Mouse (Mus musculus): ENCODE measurements around the gene Itga2b. TPM values are rescaled to one million over a fixed set of nuclear protein-coding genes. Genes with fewer than 3 reads are reported as not detected.
"Not testable (repeated sequence)": the region's sequence is repeated elsewhere in the genome, so short reads cannot be mapped to it uniquely, and the experiment has no call there.

The Itga2b gene
- total RNA-seq, 4 experiments from 2014 or later: 2.2 to 7.8 (median 3.2) TPM

- DNase-seq (ENCODE audit: low spot score in 2 of 2): no peak
These were observed 54.7 kb downstream of the Itga2b start for GRCm38 (mm10) chr11:102415034-102415802.

- no peak for DNase-seq (ENCODE audit: low spot score in 2 of 2)
These were observed 56.9 kb downstream of the Itga2b start for GRCm38 (mm10) chr11:102413059-102413458.

GRCm38 (mm10) chr11:102411704-102412103 is 58.2 kb downstream of the Itga2b start:
- peak; percentile 79 for DNase-seq (ENCODE audit: low spot score in 2 of 2)

DNA sequence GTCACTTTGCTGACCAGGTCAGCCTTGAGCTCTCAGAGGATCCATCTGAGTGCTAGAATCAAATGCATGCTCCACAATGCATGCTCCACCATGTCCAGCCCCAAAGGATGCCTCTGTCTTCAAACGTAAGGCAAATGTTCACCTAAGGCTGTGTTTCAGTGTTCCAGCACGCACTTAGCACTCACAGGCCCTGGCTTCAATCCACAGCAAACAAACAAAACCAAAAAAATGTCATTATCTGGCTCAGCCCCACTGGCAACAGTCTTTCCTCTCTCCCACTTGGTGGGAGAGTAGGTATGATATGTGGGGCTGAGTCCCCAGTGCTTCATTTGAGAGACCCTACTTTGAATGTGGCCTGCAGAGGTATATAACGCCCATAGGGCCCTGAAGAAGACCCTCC is 58.9 kb downstream of the Itga2b start:
- DNase-seq (ENCODE audit: low spot score in 2 of 2): no peak

DNA sequence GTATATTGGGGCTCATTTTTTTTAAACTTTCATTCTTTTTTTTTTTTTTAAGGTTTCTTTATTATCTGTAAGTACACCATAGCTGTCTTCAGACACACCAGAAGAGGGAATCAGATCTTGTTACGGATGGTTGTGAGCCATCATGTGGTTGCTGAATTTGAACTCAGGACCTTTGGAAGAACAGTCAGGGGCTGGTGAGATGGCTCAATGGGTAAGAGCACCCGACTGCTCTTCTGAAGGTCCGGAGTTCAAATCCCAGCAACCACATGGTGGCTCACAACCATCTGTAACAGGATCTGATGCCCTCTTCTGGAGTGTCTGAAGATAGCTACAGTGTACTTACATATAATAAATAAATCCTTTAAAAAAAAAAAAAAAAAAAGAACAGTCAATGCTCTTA is 59.6 kb downstream of the Itga2b start:
- not testable (repeated sequence) for DNase-seq (ENCODE audit: low spot score in 2 of 2)

DNA sequence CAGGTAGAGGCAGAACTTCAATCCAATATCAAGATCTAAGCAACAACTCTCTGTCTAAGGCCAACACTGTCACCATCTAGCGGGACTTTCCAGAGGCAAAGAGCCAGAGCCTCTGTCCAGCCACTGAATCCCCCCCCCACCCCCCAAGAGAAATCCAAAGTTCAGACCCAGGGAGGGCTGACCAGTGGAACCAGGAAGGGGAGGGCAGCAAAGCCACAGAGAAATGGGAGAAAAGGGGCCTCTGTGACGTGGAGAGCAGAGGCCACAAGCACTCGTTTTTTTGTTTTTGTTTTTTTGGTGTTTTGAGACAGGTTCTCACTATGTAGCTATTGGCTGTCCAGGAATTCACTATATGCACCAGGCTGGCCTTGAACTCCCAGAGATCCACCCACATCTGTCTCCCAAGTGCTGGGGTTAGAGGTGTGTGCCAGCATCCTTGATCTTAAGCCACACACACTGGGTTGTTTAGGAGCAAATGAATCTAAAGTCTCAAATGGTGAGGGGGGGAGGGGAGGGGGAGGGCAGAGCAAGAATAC is 60.1 kb downstream of the Itga2b start:
- no peak for DNase-seq (ENCODE audit: low spot score in 2 of 2)

- DNase-seq (ENCODE audit: low spot score in 2 of 2): no peak
These were observed 60.8 kb downstream of the Itga2b start for GRCm38 (mm10) chr11:102408888-102409794.

GRCm38 (mm10) chr11:102408344-102408876 is 61.5 kb downstream of the Itga2b start:
- DNase-seq (ENCODE audit: low spot score in 2 of 2): peak; percentile 93 to 97

DNA sequence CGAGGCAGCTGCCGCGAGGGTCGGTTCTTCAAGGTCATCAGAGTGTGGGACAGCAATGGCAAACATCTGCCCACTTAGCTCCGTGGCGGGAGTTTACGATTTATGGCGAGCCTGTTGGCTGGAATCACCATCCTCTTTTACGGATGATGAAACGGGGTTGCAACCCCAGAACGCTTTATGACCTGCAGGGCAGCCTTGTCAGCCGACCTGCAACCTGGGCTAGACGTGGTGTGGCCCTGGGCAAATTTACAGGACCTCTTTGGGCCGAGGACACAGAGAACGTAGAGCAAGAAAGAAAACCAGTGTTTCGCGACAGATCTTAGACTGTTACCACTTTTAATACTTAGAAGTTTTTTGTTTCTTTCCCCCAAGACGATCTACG is 62.1 kb downstream of the Itga2b start, which contains the start of gene Slc25a39:
Gene Slc25a39 (minus strand): TSS at position 113 of the 382 bp plus-strand sequence.
- DNase-seq (ENCODE audit: low spot score in 2 of 2): no peak

DNA sequence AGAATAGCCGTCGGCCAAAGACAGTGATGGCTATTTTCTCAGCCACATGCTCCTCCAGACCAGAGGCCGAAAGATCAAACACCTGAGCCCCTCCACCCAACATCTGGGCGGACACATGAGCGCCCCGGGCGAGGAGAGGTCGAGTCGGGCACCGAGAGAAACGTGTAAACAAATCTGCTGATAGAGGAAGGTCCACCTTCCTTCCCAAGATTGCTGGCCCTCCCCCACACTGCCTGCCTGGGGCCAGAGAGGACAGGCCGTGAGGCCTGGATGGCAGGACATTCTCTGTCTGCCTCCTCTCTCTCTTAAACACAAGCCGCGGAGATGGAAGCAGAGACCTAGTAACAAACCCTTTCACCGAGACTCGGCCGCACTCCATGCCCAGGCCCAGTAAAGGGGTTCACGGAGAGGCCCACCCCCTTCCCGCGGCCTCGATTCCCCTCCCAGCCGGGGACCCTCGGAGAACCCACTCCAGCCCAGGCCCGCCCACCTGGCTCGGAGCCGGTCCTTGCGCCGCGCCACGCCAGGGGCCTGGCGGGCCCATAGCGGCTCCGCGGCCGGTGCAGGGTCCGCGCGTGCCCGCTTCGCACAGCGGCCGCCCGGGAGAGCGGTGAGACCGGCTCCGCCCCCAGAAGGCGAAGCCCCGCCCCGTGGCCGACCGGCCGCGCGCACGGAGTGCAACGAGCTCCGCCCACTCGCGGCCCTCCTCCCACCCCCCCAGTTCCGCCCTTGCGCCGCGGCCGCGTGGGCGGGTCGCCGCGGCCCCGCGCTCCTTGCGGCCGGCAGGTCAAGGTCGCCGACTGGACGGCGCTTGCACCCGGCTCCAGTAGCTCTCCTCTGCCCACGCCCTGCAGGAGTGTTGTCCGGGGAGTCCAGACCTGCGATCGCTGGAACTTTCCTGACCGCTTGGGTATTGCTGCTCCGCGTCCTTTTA is 62.8 kb downstream of the Itga2b start:
- DNase-seq (ENCODE audit: low spot score in 2 of 2): peak; percentile 69 to 90

DNA sequence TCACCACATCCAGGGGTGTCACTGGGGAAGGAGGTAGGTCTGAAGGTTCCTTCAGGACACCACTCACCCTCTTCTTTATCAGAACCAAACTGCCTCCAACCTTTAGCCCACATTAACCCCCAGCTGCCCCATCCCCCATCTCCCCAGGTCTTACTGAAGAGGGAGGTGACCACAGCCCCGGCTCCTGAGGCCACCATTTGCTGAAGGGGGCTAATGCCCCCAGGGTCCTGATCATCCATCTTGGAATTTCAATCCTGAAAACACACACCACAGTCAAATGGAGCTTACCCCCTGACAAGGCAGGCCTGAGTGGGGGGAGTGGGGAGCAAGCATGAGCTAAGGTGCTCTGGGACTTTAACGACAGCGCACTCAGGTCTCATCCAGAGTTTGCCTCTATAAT is 63.5 kb downstream of the Itga2b start:
- no peak for DNase-seq (ENCODE audit: low spot score in 2 of 2)

DNA sequence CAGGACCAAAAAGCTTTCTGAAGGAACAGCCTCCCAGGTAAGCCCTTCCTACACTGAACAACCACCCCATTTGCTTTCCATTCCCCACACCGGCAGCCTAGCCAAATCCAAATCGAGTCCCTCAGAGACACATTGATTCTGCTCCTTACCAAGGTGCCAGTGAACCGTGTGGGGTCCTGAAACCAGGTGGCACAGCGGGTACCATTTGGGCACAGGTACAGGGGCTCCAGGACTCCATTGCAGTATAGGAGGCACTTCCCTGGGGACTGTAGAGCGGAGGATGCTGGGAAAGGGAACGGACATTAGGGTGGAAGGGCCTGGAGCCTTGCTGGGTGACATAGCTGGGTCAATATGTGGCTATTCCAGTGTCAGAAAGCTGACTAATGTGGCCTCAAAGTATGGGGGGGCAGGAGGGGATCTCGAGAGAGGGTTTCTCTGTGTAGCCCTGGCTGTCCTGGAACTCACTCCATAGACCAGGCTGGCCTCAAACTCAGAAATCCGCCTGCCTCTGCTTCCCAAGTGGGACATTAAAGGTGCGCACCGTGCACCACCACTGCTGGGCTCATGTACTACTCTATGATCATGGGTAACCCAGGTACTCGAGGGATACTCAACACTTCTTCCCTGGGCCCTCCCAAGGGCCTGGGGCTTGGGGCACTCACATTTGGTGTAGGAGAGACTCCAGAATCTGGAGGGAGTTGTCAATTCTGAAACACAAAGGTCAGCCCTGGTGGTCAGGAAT is 64.2 kb downstream of the Itga2b start:
- DNase-seq (ENCODE audit: low spot score in 2 of 2): no peak

DNA sequence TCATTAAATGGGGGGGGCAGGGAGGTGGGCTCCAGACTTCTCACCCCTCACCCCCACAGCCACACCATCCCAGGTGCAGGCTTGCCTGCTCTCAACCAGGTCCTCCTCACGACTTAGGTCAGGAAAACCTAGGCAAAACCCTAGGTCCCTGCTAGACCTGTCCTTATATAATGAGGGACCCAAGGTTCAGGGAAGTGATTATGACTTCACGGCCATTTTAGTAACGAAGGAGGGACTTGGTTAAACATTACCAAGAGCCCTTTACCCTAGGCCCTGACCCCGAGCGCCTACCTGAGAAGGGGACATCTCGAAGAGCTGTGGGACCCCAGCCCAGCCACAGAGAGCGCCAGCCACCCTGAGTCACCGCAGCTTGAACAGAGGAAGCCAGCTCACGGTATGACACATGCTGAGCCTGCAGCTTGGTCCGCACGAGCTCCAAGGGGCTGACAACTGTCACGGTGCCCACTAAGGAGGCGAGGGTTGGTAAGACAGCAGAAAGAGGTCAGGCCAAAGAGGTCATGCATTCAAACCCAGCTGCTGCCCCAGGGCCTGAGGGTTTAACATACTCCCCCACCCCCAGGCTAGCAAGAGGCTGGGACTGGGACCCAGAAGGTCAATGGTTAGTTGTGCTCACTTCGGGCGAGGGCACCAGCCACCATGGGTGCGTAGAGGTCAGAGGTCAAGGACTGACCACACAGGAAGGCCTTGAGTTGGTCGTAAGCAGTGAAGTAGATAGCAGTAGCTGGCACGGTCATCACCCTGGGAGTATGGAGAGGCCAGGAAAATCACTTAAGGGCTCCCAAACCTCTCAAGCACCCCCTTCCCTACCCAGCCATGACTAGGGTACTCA is 65.5 kb downstream of the Itga2b start:
- no peak for DNase-seq (ENCODE audit: low spot score in 2 of 2)

DNA sequence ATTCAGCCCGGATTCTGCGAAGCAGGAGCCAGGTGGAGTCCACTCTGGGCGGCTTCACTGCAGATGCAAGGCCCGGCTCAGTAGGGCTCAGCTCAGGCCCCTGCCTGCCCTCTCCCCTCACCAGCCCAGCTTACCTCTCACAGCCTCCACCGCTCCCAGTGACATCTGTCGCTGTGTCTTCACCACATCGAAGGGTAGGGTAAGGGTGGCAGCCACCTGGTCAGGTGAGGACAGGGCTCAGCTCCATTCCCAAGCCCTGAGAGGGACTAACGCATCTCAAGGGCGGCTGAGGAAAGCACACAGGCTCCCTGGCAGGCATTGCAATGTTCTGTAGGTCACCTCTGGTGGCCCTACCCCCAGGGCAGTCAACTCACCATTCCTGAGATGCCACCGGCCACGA is 66.3 kb downstream of the Itga2b start:
- DNase-seq (ENCODE audit: low spot score in 2 of 2): no peak

Small RNAs within 50 kb of the gene (microRNA-seq; reads per million reads assigned to microRNA genes)
- 1.3 to 2.0 reads per million in 2 experiments for gene Mir6930

Other genes with a start within 250 kb of the Itga2b start
- gene Hdac5, start 240.0 kb downstream of the Itga2b start, total RNA-seq (2022): 100 to 1,000 TPM; 245 to 275 (median 254) TPM
- 1 to 10 TPM in 3 of 4 experiments, under 1 TPM in 1; 0.76 to 1.6 (median 1.4) TPM for gene BC030867, start 221.2 kb downstream of the Itga2b start, total RNA-seq (2022)
- 1 to 10 TPM; 2.8 to 3.7 (median 3.3) TPM for gene Asb16, start 201.4 kb downstream of the Itga2b start, total RNA-seq (2022)
- 10 to 100 TPM; 62.1 to 70.6 (median 65.6) TPM for gene Tmub2, start 185.2 kb downstream of the Itga2b start, total RNA-seq (2022)
- gene Atxn7l3, start 173.5 kb downstream of the Itga2b start, total RNA-seq (2022): 100 to 1,000 TPM; 202 to 218 (median 208) TPM
- gene Ubtf, start 150.4 kb downstream of the Itga2b start, total RNA-seq (2022): 100 to 1,000 TPM; 102 to 118 (median 113) TPM
- under 1 TPM in 3 of 4 experiments, not detected in 1; 0.08 to 0.41 (median 0.24) TPM for gene Slc4a1, start 103.9 kb downstream of the Itga2b start, total RNA-seq (2022)
- gene Rundc3a, start 76.7 kb downstream of the Itga2b start, total RNA-seq (2022): 100 to 1,000 TPM; 433 to 468 (median 439) TPM
- gene Slc25a39, start 62.2 kb downstream of the Itga2b start, total RNA-seq (2022): 10 to 100 TPM; 64.1 to 75.4 (median 68.9) TPM
- 100 to 1,000 TPM in 2 of 4 experiments, 10 to 100 TPM in 2; 51.6 to 142 (median 80.2) TPM for gene Grn, start 39.8 kb downstream of the Itga2b start, total RNA-seq (2022)
- 100 to 1,000 TPM in 2 of 4 experiments, 10 to 100 TPM in 2; 88.3 to 104 (median 96.8) TPM for gene Fam171a2, start 22.4 kb downstream of the Itga2b start, total RNA-seq (2022)
- gene Gpatch8, start 86.3 kb upstream of the Itga2b start, total RNA-seq (2022): 10 to 100 TPM; 53.4 to 64.9 (median 58.6) TPM
- 1 to 10 TPM; 2.7 to 5.8 (median 4.2) TPM for gene Gm11627, start 109.3 kb upstream of the Itga2b start, total RNA-seq (2022)
- 10 to 100 TPM in 1 of 4 experiments, 1 to 10 TPM in 3; 7.4 to 10.5 (median 9.6) TPM for gene Fzd2, start 134.3 kb upstream of the Itga2b start, total RNA-seq (2022)
- not detected for gene Meioc, start 193.6 kb upstream of the Itga2b start, total RNA-seq (2022)
- 10 to 100 TPM; 23.9 to 37.7 (median 26.3) TPM for gene Ccdc43, start 227.7 kb upstream of the Itga2b start, total RNA-seq (2022)